Mouse (Mus musculus) MEL (cell line): ENCODE data around the gene Gm20388. TPM values are rescaled to one million over a fixed set of nuclear protein-coding genes. Genes with fewer than 3 reads are reported as not detected.
A peak's percentile ranks its signal among the peaks of the same experiment; 100 is the strongest.

Experiments
- DNase-seq: peaks from one replicate; pipeline ENCODE4 v3.0.0; 2011; ENCODE audit warnings: low read depth, low spot score
- H3K27ac ChIP-seq: 2 replicates; pipeline ENCODE4 v1.5.1; 2012; ENCODE audit warnings: low read depth, mild to moderate bottlenecking, control low read depth, low read length, moderate library complexity; ENCODE audit not compliant: control insufficient read depth
- H3K27me3 ChIP-seq, 2 experiments: fragments of 150-350 bp in 1 of 2; sonication (generic) in 1 of 2; 2 replicates each; pipeline ENCODE4 v1.6.1; 2012; ENCODE audit warnings: low read length in 2 of 2, mild to moderate bottlenecking in 2 of 2, improper control_type of control experiment in 1 of 2, moderate library complexity in 1 of 2; ENCODE audit not compliant: insufficient read depth in 2 of 2, control insufficient read depth in 1 of 2
- H3K36me3 ChIP-seq, 2 experiments: 2 replicates each; pipeline ENCODE4 v1.6.1; 2012 to 2014; ENCODE audit warnings: low read length in 2 of 2, improper control_type of control experiment in 1 of 2, inconsistent platforms in 1 of 2, mild to moderate bottlenecking in 1 of 2; ENCODE audit not compliant: insufficient read depth in 2 of 2, control insufficient read depth in 1 of 2
- H3K4me1 ChIP-seq, 2 experiments: fragments of 150-350 bp in 1 of 2; sonication (generic) in 1 of 2; 2 replicates each; pipeline ENCODE4 v1.6.1; 2012; ENCODE audit warnings: low read length in 2 of 2, improper control_type of control experiment in 1 of 2, mild to moderate bottlenecking in 1 of 2; ENCODE audit not compliant: insufficient read depth in 2 of 2, control insufficient read depth in 1 of 2
- H3K4me3 ChIP-seq, 2 experiments: fragments of 150-350 bp in 1 of 2; sonication (generic) in 1 of 2; 2 replicates each; pipeline ENCODE4 v1.5.1; 2012; ENCODE audit warnings: low read depth in 2 of 2, low read length in 2 of 2, mild to moderate bottlenecking in 2 of 2, moderate library complexity in 2 of 2, control low read depth in 1 of 2, improper control_type of control experiment in 1 of 2; ENCODE audit not compliant: control insufficient read depth in 1 of 2, insufficient read depth in 1 of 2
- H3K79me2 ChIP-seq: 2 replicates; pipeline ENCODE4 v1.6.1; 2012; ENCODE audit warnings: mild to moderate bottlenecking, low read length, moderate library complexity; ENCODE audit not compliant: control insufficient read depth, poor library complexity, insufficient read depth
- H3K9ac ChIP-seq: 2 replicates; pipeline ENCODE4 v1.6.1; 2012; ENCODE audit warnings: low read depth, mild to moderate bottlenecking, control low read depth, low read length, moderate library complexity; ENCODE audit not compliant: control insufficient read depth, poor library complexity, severe bottlenecking
- H3K9me3 ChIP-seq: fragments of 150-350 bp; sonication (generic); replicated peaks from 2 replicates; pipeline ENCODE4 v1.6.1; 2012; ENCODE audit warnings: mild to moderate bottlenecking, low read length, improper control_type of control experiment, moderate library complexity; ENCODE audit not compliant: insufficient read depth
- CHD2 ChIP-seq: IDR thresholded peaks from 2 replicates; pipeline ENCODE4 v1.6.1; 2011; ENCODE audit warnings: low read length, improper control_type of control experiment
- CTCF ChIP-seq, 3 experiments: IDR thresholded peaks in 2 of 3; conservative IDR thresholded peaks in 1 of 3; 2 replicates each; pipeline ENCODE4 v1.5.1; 2011 to 2012; ENCODE audit warnings: low read length in 3 of 3, low read depth in 2 of 3, mild to moderate bottlenecking in 2 of 3, improper control_type of control experiment in 1 of 3, inconsistent platforms in 1 of 3, mixed read lengths in 1 of 3, moderate library complexity in 1 of 3; ENCODE audit not compliant: control insufficient read depth in 1 of 3, insufficient read depth in 1 of 3, poor library complexity in 1 of 3, severe bottlenecking in 1 of 3
- E2F4 ChIP-seq: IDR thresholded peaks from 2 replicates; pipeline ENCODE4 v1.6.1; 2011; ENCODE audit warnings: low read depth, low read length, improper control_type of control experiment, borderline replicate concordance
- ELF1 ChIP-seq: IDR thresholded peaks from 2 replicates; pipeline ENCODE4 v1.6.1; 2014; ENCODE audit warnings: low read depth, mild to moderate bottlenecking, inconsistent platforms, low read length, improper control_type of control experiment, moderate library complexity
- GABPA ChIP-seq: IDR thresholded peaks from 2 replicates; pipeline ENCODE4 v1.6.1; 2012; ENCODE audit warnings: low read depth, mild to moderate bottlenecking, inconsistent platforms, low read length, improper control_type of control experiment, moderate library complexity
- HCFC1 ChIP-seq: IDR thresholded peaks from 2 replicates; pipeline ENCODE4 v1.6.1; 2012; ENCODE audit warnings: low read depth, mild to moderate bottlenecking, inconsistent platforms, low read length, improper control_type of control experiment, moderate library complexity
- MXI1 ChIP-seq: IDR thresholded peaks from 2 replicates; pipeline ENCODE4 v1.6.1; 2011; ENCODE audit warnings: mild to moderate bottlenecking, low read depth, low read length, improper control_type of control experiment
- MYB ChIP-seq: IDR thresholded peaks from 2 replicates; pipeline ENCODE4 v1.6.1; 2011; ENCODE audit warnings: mild to moderate bottlenecking, low read depth, low read length, improper control_type of control experiment
- NELFE ChIP-seq: IDR thresholded peaks from 2 replicates; pipeline ENCODE4 v1.6.1; 2011; ENCODE audit warnings: low read depth, low read length, improper control_type of control experiment
- NRF1 ChIP-seq: IDR thresholded peaks from 2 replicates; pipeline ENCODE4 v1.6.1; 2014; ENCODE audit warnings: low read depth, mild to moderate bottlenecking, inconsistent platforms, low read length, improper control_type of control experiment, moderate library complexity; ENCODE audit not compliant: poor library complexity, insufficient read depth, severe bottlenecking
- POLR2A ChIP-seq, 2 experiments: IDR thresholded peaks; 2 replicates each; pipeline ENCODE4 v1.6.1; 2011 to 2012; ENCODE audit warnings: low read length in 2 of 2, mild to moderate bottlenecking in 2 of 2, control low read depth in 1 of 2, improper control_type of control experiment in 1 of 2, low read depth in 1 of 2, moderate library complexity in 1 of 2; ENCODE audit not compliant: control insufficient read depth in 1 of 2, insufficient read depth in 1 of 2, poor library complexity in 1 of 2
- POLR2AphosphoS2 ChIP-seq: IDR thresholded peaks from 2 replicates; pipeline ENCODE4 v1.6.1; 2011; ENCODE audit warnings: low read length, improper control_type of control experiment
- RAD21 ChIP-seq: IDR thresholded peaks from 2 replicates; pipeline ENCODE4 v1.6.1; 2011; ENCODE audit warnings: mild to moderate bottlenecking, low read depth, low read length, improper control_type of control experiment
- RCOR1 ChIP-seq: IDR thresholded peaks from 2 replicates; pipeline ENCODE4 v1.6.1; 2012; ENCODE audit warnings: low read depth, mild to moderate bottlenecking, inconsistent platforms, low read length, improper control_type of control experiment
- SIN3A ChIP-seq: IDR thresholded peaks from 2 replicates; pipeline ENCODE4 v1.6.1; 2012; ENCODE audit warnings: low read length, improper control_type of control experiment, inconsistent platforms
- TAL1 ChIP-seq: IDR thresholded peaks from 2 replicates; pipeline ENCODE4 v1.6.1; 2012; ENCODE audit warnings: mild to moderate bottlenecking, inconsistent platforms, low read length, moderate library complexity, mixed read lengths
- TBP ChIP-seq: IDR thresholded peaks from 2 replicates; pipeline ENCODE4 v1.8.0; 2011; ENCODE audit warnings: low read depth, low read length, improper control_type of control experiment
- TCF12 ChIP-seq: IDR thresholded peaks from 2 replicates; pipeline ENCODE4 v1.6.1; 2014; ENCODE audit warnings: low read depth, mild to moderate bottlenecking, inconsistent platforms, low read length, improper control_type of control experiment, moderate library complexity
- UBTF ChIP-seq: IDR thresholded peaks from 2 replicates; pipeline ENCODE4 v1.6.1; 2012; ENCODE audit warnings: low read depth, mild to moderate bottlenecking, inconsistent platforms, low read length, improper control_type of control experiment, moderate library complexity, borderline replicate concordance; ENCODE audit not compliant: insufficient read depth
- USF1 ChIP-seq: IDR thresholded peaks from 2 replicates; pipeline ENCODE4 v1.6.1; 2014; ENCODE audit warnings: low read depth, mild to moderate bottlenecking, inconsistent platforms, low read length, improper control_type of control experiment, moderate library complexity
- USF2 ChIP-seq, 2 experiments: IDR thresholded peaks; 2 replicates each; pipeline ENCODE4 v1.6.1; 2011 to 2012; ENCODE audit warnings: improper control_type of control experiment in 2 of 2, low read length in 2 of 2, borderline replicate concordance in 1 of 2, inconsistent platforms in 1 of 2, low read depth in 1 of 2, mild to moderate bottlenecking in 1 of 2; ENCODE audit not compliant: insufficient read depth in 1 of 2
- ZC3H11A ChIP-seq: IDR thresholded peaks from 2 replicates; pipeline ENCODE4 v1.6.1; 2012; ENCODE audit warnings: low read depth, mild to moderate bottlenecking, inconsistent platforms, low read length, improper control_type of control experiment
- ZKSCAN1 ChIP-seq: IDR thresholded peaks from 2 replicates; pipeline ENCODE4 v1.6.1; 2012; ENCODE audit warnings: low read depth, mild to moderate bottlenecking, inconsistent platforms, low read length, improper control_type of control experiment, moderate library complexity
- ZMIZ1 ChIP-seq: IDR thresholded peaks from 2 replicates; pipeline ENCODE4 v1.6.1; 2012; ENCODE audit warnings: low read depth, mild to moderate bottlenecking, inconsistent platforms, low read length, improper control_type of control experiment, moderate library complexity
- ZNF384 ChIP-seq: IDR thresholded peaks from 2 replicates; pipeline ENCODE4 v1.6.1; 2012; ENCODE audit warnings: low read depth, mild to moderate bottlenecking, inconsistent platforms, low read length, improper control_type of control experiment
- polyA plus RNA-seq, 2 experiments: library from polyadenylated mRNA; stranded (reverse) in 1 of 2; unstranded in 1 of 2; fragments of >175 nt in 1 of 2; fragments of >200 nt in 1 of 2; gene quantifications; 2 replicates each; pipeline versions ENCODE4 v1.2.1 to v1.2.4; 2012; ENCODE audit warnings: low replicate concordance in 2 of 2, low read depth in 1 of 2; ENCODE audit not compliant: insufficient read length in 2 of 2, insufficient read depth in 1 of 2, missing spikeins in 1 of 2
- total RNA-seq: library from RNA; depleted of rRNA; stranded (reverse); fragments of 300-350 nt; gene quantifications from 2 replicates; pipeline ENCODE4 v1.2.3, GENCODE M21; 2012

The Gm20388 gene
- total and polyA plus RNA-seq, 3 experiments, result 11.1 to 17.8 TPM; not detected in 1

GRCm38 (mm10) chr8:120351332-120352071 lies 440.9 kb downstream of the Gm20388 start:
- H3K9ac ChIP-seq, result no peak overlapping the region
- H3K4me3 ChIP-seq, result no peak overlapping the region
- no peaks in the 10 kb centered on the region for H3K36me3 ChIP-seq
- H3K79me2 ChIP-seq, result no peaks in the 10 kb centered on the region
- H3K4me1 ChIP-seq, result 0 out of 4 replicates have a peak, but pooled peaks cover 0 to 2% of the 10 kb centered on the region in 2 experiments
- H3K27me3 ChIP-seq, result no peaks in the 10 kb centered on the region
- no peak for DNase-seq
- no peak overlapping the region for H3K27ac ChIP-seq
- TF ChIP-seq ZKSCAN1, result peak; percentile 76; the same call in 1 of the 2 replicates
- no peak for TF ChIP-seq ZC3H11A
- no peak for TF ChIP-seq ELF1
- H3K9me3 ChIP-seq, result no peaks in the 10 kb centered on the region

- no peak for TF ChIP-seq GABPA
- no peak for TF ChIP-seq ZMIZ1
- TF ChIP-seq TCF12, result no peak
- TF ChIP-seq HCFC1, result no peak
- DNase-seq, result no peak
- no peak overlapping the region for H3K9ac ChIP-seq
- H3K27me3 ChIP-seq, result no peaks in the 10 kb centered on the region
- H3K4me3 ChIP-seq, result no peak overlapping the region
- no peaks in the 10 kb centered on the region for H3K9me3 ChIP-seq
- no peak overlapping the region for H3K27ac ChIP-seq
- H3K79me2 ChIP-seq, result no peaks in the 10 kb centered on the region
- no peaks in the 10 kb centered on the region for H3K4me1 ChIP-seq
- no peaks in the 10 kb centered on the region for H3K36me3 ChIP-seq
Measured at GRCm38 (mm10) chr8:120352096-120352495, 441.5 kb downstream of the Gm20388 start.

GRCm38 (mm10) chr8:120356067-120356466 lies 445.4 kb downstream of the Gm20388 start:
- H3K4me3 ChIP-seq, result no peak overlapping the region
- no peaks in the 10 kb centered on the region for H3K9me3 ChIP-seq
- H3K4me1 ChIP-seq, result no peaks in the 10 kb centered on the region
- H3K9ac ChIP-seq, result no peak overlapping the region
- no peak overlapping the region for H3K27ac ChIP-seq
- no peaks in the 10 kb centered on the region for H3K36me3 ChIP-seq
- H3K79me2 ChIP-seq, result no peaks in the 10 kb centered on the region
- DNase-seq, result no peak
- no peaks in the 10 kb centered on the region for H3K27me3 ChIP-seq
- TF ChIP-seq E2F4 (no peak), RCOR1 (no peak), TBP (no peak), USF1 (no peak), CHD2 (no peak), MXI1 (no peak), POLR2A (IDR thresholded peaks at IDR 0.05; ENCODE audit: control insufficient read depth in 1 of 2, insufficient read depth in 1 of 2, low read depth in 1 of 2, low read length in 2 of 2, poor library complexity in 1 of 2) (no peak), MYB (no peak), ZNF384 (no peak), USF2 (IDR thresholded peaks at IDR 0.05; ENCODE audit: borderline replicate concordance in 1 of 2, insufficient read depth in 1 of 2, low read depth in 1 of 2, low read length in 2 of 2) (no peak), TAL1 (no peak), UBTF (no peak), CTCF (IDR thresholded peaks at IDR 0.05 in 2 of 3, conservative IDR thresholded peaks at IDR 0.05 in 1 of 3; ENCODE audit: control insufficient read depth in 1 of 3, insufficient read depth in 1 of 3, low read depth in 2 of 3, low read length in 3 of 3, poor library complexity in 1 of 3, severe bottlenecking in 1 of 3) (no peak), POLR2AphosphoS2 (no peak), ZMIZ1 (no peak), RAD21 (no peak), SIN3A (no peak), NELFE (no peak), GABPA (no peak), NRF1 (no peak)
